17 mouse cellular contexts compared by ENCODE assay signal in the genomic region with DNA sequence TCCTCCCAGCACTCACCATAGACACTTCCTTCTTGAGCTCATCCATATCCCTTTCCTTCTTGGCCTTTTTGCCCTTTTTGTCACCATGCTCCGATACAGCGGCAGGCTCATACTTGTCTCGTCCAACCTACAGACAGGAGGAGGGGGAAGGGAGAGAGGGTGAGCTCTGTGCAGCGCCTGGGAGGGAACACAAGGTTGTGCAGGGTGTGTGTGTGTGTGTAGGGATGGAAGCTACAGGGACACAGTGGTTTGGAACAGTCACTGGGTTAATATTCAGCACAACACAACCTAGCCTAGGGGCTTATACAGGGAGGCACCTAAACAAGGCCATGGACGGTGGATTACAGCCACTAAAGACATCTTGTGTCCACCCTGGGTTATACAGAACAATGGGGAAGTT. TPM values are rescaled to one million over a fixed set of nuclear protein-coding genes. Genes with fewer than 3 reads are reported as not detected.
DNase-seq lines count a peak whose midpoint lies in the region; ATAC-seq and TF ChIP-seq lines count a peak whose summit lies in the region.
"Had no signal": no experiment of that assay in that cellular context is flagged by ENCODE, and none has a peak within 500 bp of the region (broad histone marks: within the 10 kb centered on the region; RNA-seq: fewer than 3 reads in every experiment).

No protein-coding gene starts in this region.

- peaks cover 51% of the 10 kb centered on the region for H3K36me3 ChIP-seq in heart, embryonic 12.5 days
- H3K36me3 ChIP-seq in neural tube, embryonic 14.5 days (ENCODE audit: control insufficient read depth, insufficient read depth, low read length) = peaks cover 32% of the 10 kb centered on the region
- peaks cover 24% of the 10 kb centered on the region for H3K36me3 ChIP-seq in stomach, postnatal 0 days (ENCODE audit: control insufficient read depth, insufficient read depth, low read length)

- TF ChIP-seq EP300 in stomach, postnatal 0 days (optimal IDR thresholded peaks at IDR 0.05) = no peak

- ATAC-seq in heart, embryonic 12.5 days (ENCODE audit: insufficient number of reproducible peaks, low FRiP score) = no peak
- 0 out of 2 replicates have a peak, but pooled peaks have one; percentile 25 for ATAC-seq in neural tube, embryonic 14.5 days (ENCODE audit: low read depth)
- ATAC-seq in stomach, postnatal 0 days (ENCODE audit: low FRiP score, low TSS enrichment) = 0 out of 2 replicates have a peak, but pooled peaks have one; percentile 22
- ATAC-seq: forebrain, embryonic 14.5 days; inflammation-experienced regulatory T-cells, adult 6 months had no signal

- peaks cover 95% of the 10 kb centered on the region for H3K4me1 ChIP-seq in heart, embryonic 12.5 days (replicated peaks)
- H3K4me1 ChIP-seq in neural tube, embryonic 14.5 days (ENCODE audit: control insufficient read depth, insufficient read depth, low read length) = peaks cover 36% of the 10 kb centered on the region
- peaks cover 15% of the 10 kb centered on the region; the same call in 1 of the 2 replicates for H3K4me1 ChIP-seq in stomach, postnatal 0 days (replicated peaks; ENCODE audit: control insufficient read depth, insufficient read depth)

- H3K27ac ChIP-seq in heart, embryonic 12.5 days (ENCODE audit: poor library complexity, severe bottlenecking) = peak overlapping the region; percentile 97
- H3K27ac ChIP-seq in neural tube, embryonic 14.5 days (ENCODE audit: low read depth, low read length) = 0 out of 2 replicates have a peak overlapping the region, but pooled peaks have one; percentile 0
- no peak overlapping the region; the same call in 1 of the 2 replicates for H3K27ac ChIP-seq in stomach, postnatal 0 days (replicated peaks)

- 48% methylated on average over 5 of the region's 5 CpGs for whole genome bisulfite sequencing in heart, embryonic 12.5 days
- WGBS in neural tube, embryonic 14.5 days = 69% methylated on average over 5 of the region's 5 CpGs
- WGBS in stomach, postnatal 0 days = 51% methylated on average over 5 of the region's 5 CpGs

- H3K4me3 ChIP-seq in heart, embryonic 12.5 days = no peak overlapping the region
- H3K4me3 ChIP-seq in neural tube, embryonic 14.5 days (ENCODE audit: low read depth, low read length) = no peak overlapping the region
- no peak overlapping the region for H3K4me3 ChIP-seq in stomach, postnatal 0 days (ENCODE audit: low read depth, low read length)

- peak; percentile 7 for DNase-seq in cerebellum, adult 11-12 months
- DNase-seq in cerebellum, postnatal 4 days (ENCODE audit: low spot score in 2 of 2) = no peak
- no peak for DNase-seq in heart, adult 9 months (ENCODE audit: low spot score in 2 of 2)
- no peak for DNase-seq in neural tube, embryonic 10.5 days (ENCODE audit: extremely low spot score, low spot score)
- DNase-seq in stomach, postnatal 0 days (ENCODE audit: low spot score) = no peak
- no peak for DNase-seq in B cell, adult 2 months
- DNase-seq: adrenal gland, postnatal 36 days; kidney, postnatal 4 days; left cerebral cortex, postnatal 4 days; lung, embryonic 14.5 days; right cerebral cortex, adult 18-20 months; spleen, adult 18-20 months had no signal

- no peaks in the 10 kb centered on the region for H3K9me3 ChIP-seq in heart, embryonic 12.5 days (replicated peaks)
- H3K9me3 ChIP-seq in neural tube, embryonic 14.5 days (ENCODE audit: control insufficient read depth, low read length) = no peaks in the 10 kb centered on the region
- H3K9me3 ChIP-seq in stomach, postnatal 0 days (ENCODE audit: control insufficient read depth, low read length) = no peaks in the 10 kb centered on the region

- no peak for TF ChIP-seq CTCF in stomach, postnatal 0 days (IDR thresholded peaks at IDR 0.05; ENCODE audit: low read depth)

- peak overlapping the region; percentile 67 for H3K9ac ChIP-seq in heart, embryonic 12.5 days
- no peak overlapping the region for H3K9ac ChIP-seq in neural tube, embryonic 14.5 days (replicated peaks; ENCODE audit: low read depth, low read length)
- H3K9ac ChIP-seq in stomach, postnatal 0 days (ENCODE audit: low read length) = no peak overlapping the region
- H3K9ac ChIP-seq: lung, embryonic 14.5 days had no signal

- no peaks in the 10 kb centered on the region for H3K27me3 ChIP-seq in heart, embryonic 12.5 days (replicated peaks)
- no peaks in the 10 kb centered on the region for H3K27me3 ChIP-seq in neural tube, embryonic 14.5 days (ENCODE audit: control insufficient read depth, insufficient read depth, low read length)
- H3K27me3 ChIP-seq in stomach, postnatal 0 days (ENCODE audit: control insufficient read depth, insufficient read depth, low read length) = no peaks in the 10 kb centered on the region

- H3K4me2 ChIP-seq in heart, embryonic 12.5 days = peak overlapping the region; percentile 47
- no peak overlapping the region for H3K4me2 ChIP-seq in neural tube, embryonic 14.5 days (ENCODE audit: low read depth, low read length)
- no peak overlapping the region for H3K4me2 ChIP-seq in stomach, postnatal 0 days (replicated peaks; ENCODE audit: low read depth)
- H3K4me2 ChIP-seq: liver, embryonic 11.5 days; lung, embryonic 14.5 days had no signal

RNA-seq across cellular contexts. Expression of a gene that starts 9.5 kb away (rescaled TPM):
- 277 and 294 TPM in 2 replicates for polyA plus RNA-seq in heart, embryonic 12.5 days (2016; fragmentation: Nextera tagmentation; extraction: Ambion mirVana)
- polyA plus RNA-seq in neural tube, embryonic 14.5 days (2014; fragmentation: Nextera tagmentation; extraction: Ambion mirVana) = 105 and 115 TPM in 2 replicates
- polyA plus RNA-seq in stomach, postnatal 0 days (2015; fragmentation: Nextera tagmentation; extraction: Ambion mirVana) = 132 and 138 TPM in 2 replicates
